Mouse (Mus musculus): ENCODE data around the gene Stambp. TPM values are rescaled to one million over a fixed set of nuclear protein-coding genes. Genes with fewer than 3 reads are reported as not detected.
A peak's percentile ranks its signal among the peaks of the same experiment; 100 is the strongest.

Stambp gene
- total RNA-seq, 2 experiments from 2014 or later: 5.5 to 6.5 TPM

GRCm38 (mm10) chr6:83575609-83576008, 3.1 kb upstream of the Stambp start:
- intact Hi-C loops (cut with DNase I): no loop called here
- DNase-seq: no peak

- intact Hi-C loops (cut with DNase I): no loop called here
- DNase-seq: peak; percentile 83 to 84
Measured at GRCm38 (mm10) chr6:83571840-83572667, 475 bp downstream of the Stambp start.

GRCm38 (mm10) chr6:83568901-83569862, 3.3 kb downstream of the Stambp start:
- no peak for DNase-seq
- intact Hi-C loops (cut with DNase I): no loop called here

DNA sequence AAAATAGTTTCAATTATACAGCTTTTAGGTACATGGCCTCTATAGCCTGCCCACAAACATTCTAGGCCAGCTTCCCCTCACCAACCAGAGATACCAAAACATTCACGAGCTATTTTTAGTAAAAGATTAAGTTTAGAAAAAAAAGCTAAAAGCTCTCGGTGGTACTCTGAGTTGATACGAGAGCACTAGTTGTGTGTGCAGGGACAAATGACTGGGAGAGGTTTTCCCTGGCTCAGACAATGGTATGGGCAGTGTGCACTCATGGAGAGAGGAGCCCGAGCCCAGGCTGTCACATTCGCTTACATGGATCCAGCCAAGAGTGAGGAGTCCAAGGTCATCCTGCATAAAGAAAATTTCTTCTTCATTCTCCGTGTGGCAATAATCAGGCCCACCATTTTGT, 16.6 kb downstream of the Stambp start:
- DNase-seq: no peak
- intact Hi-C loops (cut with DNase I): no loop called here

GRCm38 (mm10) chr6:83548346-83548745, 24.2 kb downstream of the Stambp start:
- intact Hi-C loops (cut with DNase I): no loop called here
- DNase-seq: no peak

DNA sequence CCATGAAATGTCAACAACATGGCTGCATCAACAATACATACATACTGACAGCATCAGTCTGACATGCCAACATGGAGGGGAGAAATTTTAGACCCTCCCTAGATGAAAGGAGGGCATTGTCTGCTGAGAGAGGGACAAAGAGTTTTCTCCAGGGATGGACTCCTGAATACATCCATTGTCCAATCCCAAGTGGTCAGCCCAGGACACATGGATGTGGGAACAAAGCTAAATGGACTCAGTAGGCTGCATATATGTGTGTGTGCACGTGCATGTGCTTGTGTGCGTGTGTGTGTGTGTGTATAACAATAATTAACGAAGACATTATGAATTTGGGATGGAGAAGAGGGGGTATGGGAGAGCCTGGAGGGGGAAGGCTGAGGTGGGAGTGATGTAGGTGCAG, 26.8 kb downstream of the Stambp start:
- no peak for DNase-seq
- intact Hi-C loops (cut with DNase I): no loop called here

DNA sequence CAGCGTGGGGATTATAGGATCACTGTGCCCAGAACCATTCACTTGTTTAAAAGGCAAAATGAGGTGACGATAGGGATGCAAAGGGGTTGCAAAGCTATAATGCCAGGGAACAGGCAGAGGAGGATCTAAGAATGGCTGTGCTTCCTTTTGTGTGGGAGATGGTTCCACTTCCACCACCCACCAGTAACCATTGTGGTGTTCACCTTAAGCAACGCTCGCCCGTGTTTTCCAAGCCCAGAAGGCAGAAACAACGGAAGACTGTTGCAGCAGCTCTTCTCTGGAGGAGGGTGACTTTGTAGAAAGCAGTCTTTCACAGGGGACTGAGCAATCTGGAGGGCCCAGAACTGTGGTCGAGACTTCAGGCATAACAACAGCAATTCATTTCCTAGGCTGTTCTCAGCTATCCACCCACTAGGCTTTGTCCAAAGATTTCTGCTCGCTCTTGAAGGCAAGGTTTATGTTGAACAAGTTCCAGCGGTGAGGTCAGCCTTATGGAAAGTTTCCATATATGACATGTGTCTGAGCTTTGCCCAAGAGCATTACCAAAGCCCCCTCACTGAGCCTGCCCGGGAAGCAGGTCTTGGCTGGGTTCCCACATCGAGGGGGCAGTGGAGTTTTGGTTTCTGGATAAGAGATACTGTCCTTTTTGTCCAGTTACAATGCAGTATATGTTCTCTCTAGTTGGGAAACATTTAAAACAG, 30.6 kb downstream of the Stambp start:
- no peak for DNase-seq
- intact Hi-C loops (cut with DNase I): no loop called here

DNA sequence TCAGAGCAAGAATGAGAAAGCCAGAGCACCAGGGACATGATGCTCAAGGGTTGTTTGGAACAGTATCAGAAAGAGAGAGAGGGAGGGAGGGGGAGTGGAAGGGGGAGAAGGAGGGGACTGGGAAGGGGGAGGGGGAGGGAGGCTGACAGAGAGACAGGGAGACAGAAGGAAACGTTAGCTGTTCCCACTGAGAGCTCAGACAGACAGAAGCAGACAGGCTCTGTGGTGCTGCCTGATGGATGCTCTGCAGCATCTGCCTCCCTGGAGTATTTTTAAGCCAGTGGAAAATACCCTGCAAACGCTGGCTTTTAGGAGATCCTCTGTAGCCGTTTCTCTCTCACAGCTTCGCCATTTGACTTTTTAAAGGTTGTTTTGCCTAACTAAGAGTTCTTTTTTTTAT, 32.5 kb downstream of the Stambp start:
- no peak for DNase-seq
- intact Hi-C loops (cut with DNase I): no loop called here

DNA sequence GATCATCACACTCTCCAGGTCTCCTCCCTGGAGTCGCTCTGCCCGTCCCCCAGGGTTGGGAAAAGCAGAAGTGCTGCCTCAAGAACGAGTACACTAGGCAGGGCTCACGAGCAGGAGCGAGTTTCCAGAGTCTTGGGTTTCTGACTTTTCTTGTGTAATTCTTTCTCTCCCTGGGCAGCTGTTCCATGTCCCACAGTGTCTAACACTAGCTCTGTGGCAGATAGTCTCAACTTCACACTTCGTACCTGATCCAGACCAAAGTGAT, 35.8 kb downstream of the Stambp start:
- intact Hi-C loops (cut with DNase I): no loop called here
- no peak for DNase-seq

- DNase-seq: no peak
- intact Hi-C loops (cut with DNase I): no loop called here
Measured at GRCm38 (mm10) chr6:83536028-83536794, 36.3 kb downstream of the Stambp start, which contains the start of gene Actg2. TSS of gene Actg2 (minus strand) at chr6:83536265.

GRCm38 (mm10) chr6:83532608-83533007, 39.9 kb downstream of the Stambp start:
- DNase-seq: no peak
- intact Hi-C loops (cut with DNase I): no loop called here

- DNase-seq: no peak
- intact Hi-C loops (cut with DNase I): no loop called here
Measured at GRCm38 (mm10) chr6:83523194-83523593, 49.3 kb downstream of the Stambp start.

DNA sequence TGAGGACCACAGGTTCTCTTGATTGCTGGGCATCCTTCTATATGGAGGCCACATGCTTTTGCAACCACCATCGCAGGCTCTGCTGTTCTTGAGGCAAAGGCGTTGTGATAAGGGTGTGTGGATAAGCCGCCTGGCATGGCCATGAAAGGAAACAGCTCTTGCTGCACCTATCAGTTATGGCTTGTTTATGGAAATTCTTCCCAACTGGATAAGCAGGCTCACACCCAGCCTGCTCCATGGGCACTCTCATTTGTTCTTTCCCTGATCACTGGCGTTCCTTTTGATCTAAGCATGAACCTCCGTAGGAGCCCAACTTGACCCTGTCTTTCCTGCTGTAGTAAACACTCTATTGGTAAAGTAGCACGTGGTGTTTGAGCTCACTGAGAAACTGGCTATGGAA, 50.7 kb downstream of the Stambp start:
- DNase-seq: no peak
- intact Hi-C loops (cut with DNase I): no loop called here

- intact Hi-C loops (cut with DNase I): no loop called here
- no peak for DNase-seq
Measured at GRCm38 (mm10) chr6:83518637-83519036, 53.9 kb downstream of the Stambp start.

- no peak for DNase-seq
- intact Hi-C loops (cut with DNase I): no loop called here
Measured at GRCm38 (mm10) chr6:83515172-83515571, 57.4 kb downstream of the Stambp start.

DNA sequence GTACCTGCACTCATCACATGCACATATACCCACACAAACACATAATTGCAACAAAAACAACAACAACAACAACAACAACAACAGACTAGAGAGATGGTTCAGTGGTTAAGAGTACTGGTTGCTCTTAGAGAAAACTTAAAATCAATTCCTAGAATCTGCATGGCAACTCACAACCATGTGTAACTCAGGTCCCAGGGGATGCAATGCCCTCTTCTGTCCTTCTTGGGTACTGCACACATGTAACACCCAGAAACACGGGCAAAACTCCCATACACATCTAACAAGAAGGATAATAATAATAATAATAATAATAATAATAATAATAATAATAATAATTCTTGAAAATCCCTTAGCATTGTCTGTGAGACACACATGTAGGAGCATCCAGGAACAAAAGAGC, 60.0 kb downstream of the Stambp start:
- intact Hi-C loops (cut with DNase I): loop anchor here (2.0 kb wide), 1 partner anchor 156 kb away; no protein-coding TSS in a partner anchor

GRCm38 (mm10) chr6:83510210-83510609, 62.3 kb downstream of the Stambp start:
- no peak for DNase-seq
- intact Hi-C loops (cut with DNase I): no loop called here

More for the DNA sequence above, 60.0 kb downstream of the Stambp start:
- DNase-seq: peak in 1 of 2 experiments; percentile 52

GRCm38 (mm10) chr6:83509442-83509841, 63.1 kb downstream of the Stambp start:
- intact Hi-C loops (cut with DNase I): no loop called here

DNA sequence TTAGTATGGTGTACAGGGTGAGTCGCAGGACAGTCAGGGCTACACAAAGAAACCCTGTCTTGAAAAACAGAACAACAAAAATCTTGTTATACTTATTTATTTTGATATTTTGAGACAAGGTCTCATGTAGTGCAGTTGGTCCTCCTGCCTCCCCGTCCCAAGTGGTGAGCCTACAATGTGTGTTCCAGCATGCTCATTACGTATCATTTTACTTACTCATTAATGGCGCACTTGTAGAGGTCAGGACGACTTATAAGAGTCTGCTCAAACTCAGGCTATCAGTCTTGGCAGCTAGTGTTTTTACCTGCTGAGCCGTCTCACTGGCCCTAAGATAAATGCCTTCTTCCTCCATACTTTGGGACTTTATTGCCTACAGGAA, 65.4 kb downstream of the Stambp start:
- intact Hi-C loops (cut with DNase I): no loop called here

More at GRCm38 (mm10) chr6:83509442-83509841, 63.1 kb downstream of the Stambp start:
- DNase-seq: no peak

More for the DNA sequence above, 65.4 kb downstream of the Stambp start:
- no peak for DNase-seq

Data from gastrocnemius, postnatal 36 days (tissue).